Mouse (Mus musculus): Measurements from ENCODE around the gene Nvl. TPM values are rescaled to one million over a fixed set of nuclear protein-coding genes. Genes with fewer than 3 reads are reported as not detected.

Nvl gene
- polyA plus RNA-seq, 1 experiment, result 85.8 TPM

- H3K4me3 ChIP-seq (ENCODE audit: insufficient read depth, low read length), result no peak overlapping the region
- TF ChIP-seq CTCF (IDR thresholded peaks at IDR 0.05; ENCODE audit: extremely low read depth, insufficient read depth, low read length) (peak; percentile 30; the same call in 1 of the 2 replicates), POLR2A (IDR thresholded peaks at IDR 0.05; ENCODE audit: extremely low read depth, insufficient read depth, low read length) (no peak)
- H3K27ac ChIP-seq (ENCODE audit: insufficient read depth, low read length), result no peak overlapping the region
- H3K4me1 ChIP-seq (ENCODE audit: control insufficient read depth, insufficient read depth, low read length), result no peaks in the 10 kb centered on the region
Measured at GRCm38 (mm10) chr1:181049328-181049842, 94.6 kb downstream of the Nvl start.

GRCm38 (mm10) chr1:181047520-181047919 is 96.5 kb downstream of the Nvl start:
- TF ChIP-seq CTCF (IDR thresholded peaks at IDR 0.05; ENCODE audit: extremely low read depth, insufficient read depth, low read length) (no peak), POLR2A (IDR thresholded peaks at IDR 0.05; ENCODE audit: extremely low read depth, insufficient read depth, low read length) (no peak)
- Histone ChIP-seq H3K4me3 (ENCODE audit: insufficient read depth, low read length) (no peak overlapping the region), H3K4me1 (ENCODE audit: control insufficient read depth, insufficient read depth, low read length) (no peaks in the 10 kb centered on the region), H3K27ac (ENCODE audit: insufficient read depth, low read length) (no peak overlapping the region)

- Histone ChIP-seq H3K27ac (ENCODE audit: insufficient read depth, low read length) (no peak overlapping the region), H3K4me1 (ENCODE audit: control insufficient read depth, insufficient read depth, low read length) (no peaks in the 10 kb centered on the region), H3K4me3 (ENCODE audit: insufficient read depth, low read length) (no peak overlapping the region)
- TF ChIP-seq CTCF (IDR thresholded peaks at IDR 0.05; ENCODE audit: extremely low read depth, insufficient read depth, low read length) (peak; percentile 71), POLR2A (IDR thresholded peaks at IDR 0.05; ENCODE audit: extremely low read depth, insufficient read depth, low read length) (no peak)
Measured at GRCm38 (mm10) chr1:181039652-181040051, 104.4 kb downstream of the Nvl start.

GRCm38 (mm10) chr1:181037623-181038022 is 106.4 kb downstream of the Nvl start:
- no peak overlapping the region for H3K4me3 ChIP-seq (ENCODE audit: insufficient read depth, low read length)
- no peaks in the 10 kb centered on the region for H3K4me1 ChIP-seq (ENCODE audit: control insufficient read depth, insufficient read depth, low read length)
- H3K27ac ChIP-seq (ENCODE audit: insufficient read depth, low read length), result no peak overlapping the region
- TF ChIP-seq CTCF (IDR thresholded peaks at IDR 0.05; ENCODE audit: extremely low read depth, insufficient read depth, low read length) (no peak), POLR2A (IDR thresholded peaks at IDR 0.05; ENCODE audit: extremely low read depth, insufficient read depth, low read length) (no peak)

Other genes with a start within 250 kb of the Nvl start
- 36.6 and 38.0 TPM in 2 replicates for gene Pycr2, start 239.9 kb downstream of the Nvl start, polyA plus RNA-seq (2012; rRNA removed)
- 1.5 and 8.1 TPM in 2 replicates for gene Lefty1, start 209.2 kb downstream of the Nvl start, polyA plus RNA-seq (2012; rRNA removed)
- 48.2 and 64.1 TPM in 2 replicates for gene Tmem63a, start 201.9 kb downstream of the Nvl start, polyA plus RNA-seq (2012; rRNA removed)
- gene Ephx1, start 123.3 kb downstream of the Nvl start, polyA plus RNA-seq (2012; rRNA removed), result 30.5 and 37.7 TPM in 2 replicates
- gene 9130409I23Rik, start 93.0 kb downstream of the Nvl start, polyA plus RNA-seq (2012; rRNA removed), result not detected in 2 replicates
- gene Cnih4, start 489 bp upstream of the Nvl start, polyA plus RNA-seq (2012; rRNA removed), result 23.2 and 25.3 TPM in 2 replicates
- 48.6 and 50.7 TPM in 2 replicates for gene Wdr26, start 67.8 kb upstream of the Nvl start, polyA plus RNA-seq (2012; rRNA removed)
- gene Cnih3, start 208.4 kb upstream of the Nvl start, polyA plus RNA-seq (2012; rRNA removed), result 53.0 and 57.0 TPM in 2 replicates

Data from cortical plate, adult 2 months (tissue).